Mouse (Mus musculus) intestine, postnatal 0 days (tissue): Measurements from ENCODE around the gene Cdh8. TPM values are rescaled to one million over a fixed set of nuclear protein-coding genes. Genes with fewer than 3 reads are reported as not detected.

Experiments
- ATAC-seq: fragments of 200-750 bp; cut with Nextera tagmentation; 2 replicates; pipeline ENCODE4 v1.8.0; 2017; ENCODE audit warnings: mild to moderate bottlenecking, moderate TSS enrichment, moderate library complexity
- H3K27ac ChIP-seq: fragments of 300-500 bp; sonication (generic); 2 replicates; pipeline ENCODE4 v1.5.1; 2014; ENCODE audit warnings: mild to moderate bottlenecking, low read depth, low read length, moderate library complexity
- H3K27me3 ChIP-seq: fragments of 300-500 bp; sonication (generic); replicated peaks from 2 replicates; pipeline ENCODE4 v1.6.1; 2014; ENCODE audit warnings: low read length, mixed read lengths; ENCODE audit not compliant: control insufficient read depth, insufficient read depth
- H3K36me3 ChIP-seq: fragments of 300-500 bp; sonication (generic); 2 replicates; pipeline ENCODE4 v1.6.1; 2014; ENCODE audit warnings: mild to moderate bottlenecking, moderate library complexity; ENCODE audit not compliant: control insufficient read depth, insufficient read depth
- H3K4me1 ChIP-seq: fragments of 300-500 bp; sonication (generic); replicated peaks from 2 replicates; pipeline ENCODE4 v1.6.1; 2014; ENCODE audit warnings: antibody characterized with exemption, low read length, mixed read lengths; ENCODE audit not compliant: control insufficient read depth, insufficient read depth
- H3K4me2 ChIP-seq: fragments of 300-500 bp; sonication (generic); replicated peaks from 2 replicates; pipeline ENCODE4 v1.6.1; 2014; ENCODE audit warnings: low read depth, mild to moderate bottlenecking, moderate library complexity
- H3K4me3 ChIP-seq: fragments of 300-500 bp; sonication (generic); 2 replicates; pipeline ENCODE4 v1.5.1; 2014; ENCODE audit warnings: low read depth, low read length
- H3K9ac ChIP-seq: fragments of 300-500 bp; sonication (generic); 2 replicates; pipeline ENCODE4 v1.6.1; 2014; ENCODE audit warnings: mild to moderate bottlenecking, low read depth, low read length
- H3K9me3 ChIP-seq: fragments of 300-500 bp; sonication (generic); 2 replicates; pipeline ENCODE4 v1.6.1; 2016; ENCODE audit warnings: mixed run types; ENCODE audit not compliant: control insufficient read depth
- CTCF ChIP-seq: sonication (generic); IDR thresholded peaks from 2 replicates; pipeline ENCODE4 v1.5.1; 2016; ENCODE audit warnings: low read depth, mild to moderate bottlenecking, control low read depth, antibody characterized with exemption, moderate library complexity
- WGBS: fragments of 180-500 bp; shearing (Covaris S2); extraction: QIAGEN DNeasy Blood & Tissue Kit; methylation state at CpG from one replicate; pipeline ENCODE4 v1.1.7; 2014; 5-methylcytosine and 5-hydroxymethylcytosine counted together
- polyA plus RNA-seq: library from polyadenylated mRNA; unstranded; fragments of >200 nt; fragmentation: Nextera tagmentation; extraction: Ambion mirVana; gene quantifications from 2 replicates; pipeline ENCODE4 v1.2.1, GENCODE M21; 2015

Gene Cdh8
- polyA plus RNA-seq, 1 experiment from 2014 or later: 0.35 TPM

- no peak overlapping the region for H3K4me2 ChIP-seq
- H3K27ac ChIP-seq: no peak overlapping the region
- no peak overlapping the region for H3K9ac ChIP-seq
- H3K36me3 ChIP-seq: no peaks in the 10 kb centered on the region
- no peaks in the 10 kb centered on the region for H3K9me3 ChIP-seq
- H3K27me3 ChIP-seq: no peaks in the 10 kb centered on the region
- 93% methylated on average over 7 of the region's 7 CpGs for WGBS
- no peak for TF ChIP-seq CTCF
- no peak overlapping the region for H3K4me3 ChIP-seq
- H3K4me1 ChIP-seq: no peaks in the 10 kb centered on the region
- ATAC-seq: no peak
These were observed 47.8 kb downstream of the Cdh8 start for GRCm38 (mm10) chr8:99368449-99368848.

GRCm38 (mm10) chr8:99353923-99354322 lies 62.3 kb downstream of the Cdh8 start:
- Histone ChIP-seq H3K9me3 (no peaks in the 10 kb centered on the region), H3K4me2 (no peak overlapping the region), H3K27ac (no peak overlapping the region), H3K4me3 (no peak overlapping the region), H3K36me3 (no peaks in the 10 kb centered on the region), H3K9ac (no peak overlapping the region), H3K4me1 (no peaks in the 10 kb centered on the region), H3K27me3 (no peaks in the 10 kb centered on the region)
- 83% methylated on average over 3 of the region's 3 CpGs for WGBS
- ATAC-seq: no peak
- TF ChIP-seq CTCF: no peak

GRCm38 (mm10) chr8:99353221-99353620 lies 63.0 kb downstream of the Cdh8 start:
- H3K4me3 ChIP-seq: no peak overlapping the region
- H3K4me2 ChIP-seq: no peak overlapping the region
- WGBS: 74% methylated on average over 1 of the region's 1 CpGs
- H3K36me3 ChIP-seq: no peaks in the 10 kb centered on the region
- H3K9me3 ChIP-seq: no peaks in the 10 kb centered on the region
- no peak for TF ChIP-seq CTCF
- H3K27ac ChIP-seq: no peak overlapping the region
- no peak for ATAC-seq
- H3K4me1 ChIP-seq: no peaks in the 10 kb centered on the region
- H3K27me3 ChIP-seq: no peaks in the 10 kb centered on the region
- no peak overlapping the region for H3K9ac ChIP-seq

- no peaks in the 10 kb centered on the region for H3K36me3 ChIP-seq
- no peak for TF ChIP-seq CTCF
- H3K9ac ChIP-seq: no peak overlapping the region
- no peak overlapping the region for H3K27ac ChIP-seq
- no peaks in the 10 kb centered on the region for H3K4me1 ChIP-seq
- no peaks in the 10 kb centered on the region for H3K9me3 ChIP-seq
- H3K4me2 ChIP-seq: no peak overlapping the region
- H3K27me3 ChIP-seq: no peaks in the 10 kb centered on the region
- no peak for ATAC-seq
- no peak overlapping the region for H3K4me3 ChIP-seq
These were observed 66.8 kb downstream of the Cdh8 start for GRCm38 (mm10) chr8:99349456-99349855.

- TF ChIP-seq CTCF: no peak
- H3K36me3 ChIP-seq: no peaks in the 10 kb centered on the region
- no peak for ATAC-seq
- no peak overlapping the region for H3K9ac ChIP-seq
- WGBS: 67% methylated on average over 3 of the region's 3 CpGs
- no peak overlapping the region for H3K4me2 ChIP-seq
- no peaks in the 10 kb centered on the region for H3K27me3 ChIP-seq
- no peak overlapping the region for H3K4me3 ChIP-seq
- H3K4me1 ChIP-seq: no peaks in the 10 kb centered on the region
- no peaks in the 10 kb centered on the region for H3K9me3 ChIP-seq
- H3K27ac ChIP-seq: no peak overlapping the region
These were observed 67.7 kb downstream of the Cdh8 start for GRCm38 (mm10) chr8:99348618-99349017.

- WGBS: 14% methylated on average over 1 of the region's 1 CpGs
These were observed 77.0 kb downstream of the Cdh8 start for GRCm38 (mm10) chr8:99339310-99339709.

GRCm38 (mm10) chr8:99327559-99327958 lies 88.7 kb downstream of the Cdh8 start:
- Histone ChIP-seq H3K36me3 (no peaks in the 10 kb centered on the region), H3K9me3 (no peaks in the 10 kb centered on the region), H3K27me3 (no peaks in the 10 kb centered on the region), H3K9ac (no peak overlapping the region), H3K4me2 (no peak overlapping the region), H3K4me1 (no peaks in the 10 kb centered on the region), H3K27ac (no peak overlapping the region), H3K4me3 (no peak overlapping the region)
- no peak for ATAC-seq
- TF ChIP-seq CTCF: no peak
- WGBS: 53% methylated on average over 5 of the region's 5 CpGs

More at GRCm38 (mm10) chr8:99339310-99339709, 77.0 kb downstream of the Cdh8 start:
- Histone ChIP-seq H3K4me3 (no peak overlapping the region), H3K9me3 (no peaks in the 10 kb centered on the region), H3K9ac (no peak overlapping the region), H3K27ac (no peak overlapping the region), H3K4me1 (no peaks in the 10 kb centered on the region), H3K27me3 (no peaks in the 10 kb centered on the region), H3K4me2 (no peak overlapping the region), H3K36me3 (no peaks in the 10 kb centered on the region)
- no peak for TF ChIP-seq CTCF
- ATAC-seq: no peak
